Mouse (Mus musculus): ENCODE results near the gene Cpne2. TPM values are rescaled to one million over a fixed set of nuclear protein-coding genes. Genes with fewer than 3 reads are reported as not detected.

Cpne2 gene
- total and polyA plus RNA-seq, 3 experiments: 12.7 to 118 (median 29.3) TPM

DNA sequence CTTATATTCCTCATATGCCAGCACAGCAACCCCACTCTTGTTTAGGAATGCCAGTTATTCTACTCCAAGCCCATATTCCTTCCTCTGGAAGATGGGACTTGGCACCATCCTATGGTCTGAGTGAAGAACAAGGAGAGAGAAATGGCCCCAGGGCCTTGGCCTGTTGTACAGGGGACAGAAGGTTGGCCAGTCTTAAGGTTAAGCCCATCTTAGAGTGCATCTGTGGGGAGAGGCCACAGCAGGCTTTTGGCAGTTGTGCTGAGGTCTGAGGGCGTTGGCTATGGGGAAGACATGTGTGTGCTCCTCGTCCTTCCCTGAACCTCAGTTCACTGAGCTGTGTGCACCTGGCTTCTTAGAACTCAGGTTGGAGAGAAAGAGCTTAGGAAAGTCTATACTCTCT lies 19.9 kb downstream of the Cpne2 start:
- Histone ChIP-seq H3K36me3 (replicated peaks in 1 of 2; ENCODE audit: control insufficient read depth in 1 of 2, insufficient read depth in 1 of 2, low read length in 1 of 2) (peaks cover 14 to 31% of the 10 kb centered on the region in 2 experiments), H3K9me3 (replicated peaks; ENCODE audit: low read length) (no peaks in the 10 kb centered on the region), H3K79me2 (replicated peaks; ENCODE audit: control insufficient read depth, extremely low read depth, insufficient read depth, poor library complexity, severe bottlenecking) (no peaks in the 10 kb centered on the region), H3K9ac (ENCODE audit: insufficient read depth, low read depth) (no peak overlapping the region), H3K4me2 (ENCODE audit: insufficient read depth, low read depth, poor library complexity, severe bottlenecking) (no peak overlapping the region), H3K4me3 (replicated peaks in 1 of 3; ENCODE audit: low read depth in 2 of 3, low read length in 2 of 3, poor library complexity in 1 of 3) (no peak overlapping the region), H3K27ac (ENCODE audit: insufficient read depth, low read depth) (no peak overlapping the region), H3K27me3 (replicated peaks) (no peaks in the 10 kb centered on the region), H3K4me1 (ENCODE audit: control insufficient read depth in 1 of 2, insufficient read depth in 2 of 2) (peaks cover 30 to 76% of the 10 kb centered on the region in 2 experiments)
- dilution Hi-C loops (cut with MboI; ENCODE audit: extremely low pct_ligation_motif_present, extremely low pct_unique_long_range_greater_than_20kb, low sequenced_read_pairs): no loop called here
- TF ChIP-seq TBP (conservative IDR thresholded peaks at IDR 0.05; ENCODE audit: low read depth, low read length) (no peak), HCFC1 (IDR thresholded peaks at IDR 0.05; ENCODE audit: low read depth, low read length) (no peak), USF1 (IDR thresholded peaks at IDR 0.05; ENCODE audit: low read depth, low read length) (no peak), CTCF (conservative IDR thresholded peaks at IDR 0.05 in 1 of 2, IDR thresholded peaks at IDR 0.05 in 1 of 2; ENCODE audit: low read depth in 2 of 2, low read length in 2 of 2) (no peak), RAD21 (IDR thresholded peaks at IDR 0.05; ENCODE audit: low read depth, low read length) (no peak), JUND (conservative IDR thresholded peaks at IDR 0.05; ENCODE audit: low read depth, low read length) (no peak)
- no peak for DNase-seq (ENCODE audit: extremely low read depth)
- in situ Hi-C loops (cut with MboI; ENCODE audit: low pct_ligation_motif_present, low pct_unique_long_range_greater_than_20kb, low sequenced_read_pairs): no loop called here

DNA sequence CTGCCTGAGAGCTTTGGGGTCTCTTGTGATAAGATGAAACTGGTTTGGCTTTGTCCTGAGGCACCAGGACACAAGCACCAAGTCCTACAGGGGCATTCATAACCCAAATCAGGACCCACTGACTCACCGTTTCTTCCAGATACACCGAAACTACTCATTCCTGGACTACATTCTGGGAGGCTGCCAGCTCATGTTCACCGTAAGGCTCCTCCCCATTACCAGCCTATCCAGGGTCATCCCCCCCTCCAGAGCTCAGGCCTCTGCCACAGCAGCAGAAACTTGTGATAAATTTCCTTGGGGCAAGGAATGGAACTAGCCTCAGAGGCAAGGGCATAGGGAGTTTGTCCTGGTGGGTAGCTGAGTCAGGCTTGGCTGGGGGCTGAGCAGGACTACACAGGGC lies 24.5 kb downstream of the Cpne2 start:
- Histone ChIP-seq H3K4me1 (ENCODE audit: control insufficient read depth in 1 of 2, insufficient read depth in 2 of 2) (peaks cover 10 to 46% of the 10 kb centered on the region in 2 experiments), H3K27me3 (replicated peaks) (no peaks in the 10 kb centered on the region), H3K4me2 (ENCODE audit: insufficient read depth, low read depth, poor library complexity, severe bottlenecking) (no peak overlapping the region), H3K4me3 (replicated peaks in 1 of 3; ENCODE audit: low read depth in 2 of 3, low read length in 2 of 3, poor library complexity in 1 of 3) (no peak overlapping the region), H3K79me2 (replicated peaks; ENCODE audit: control insufficient read depth, extremely low read depth, insufficient read depth, poor library complexity, severe bottlenecking) (no peaks in the 10 kb centered on the region), H3K27ac (ENCODE audit: insufficient read depth, low read depth) (no peak overlapping the region), H3K9ac (ENCODE audit: insufficient read depth, low read depth) (no peak overlapping the region), H3K9me3 (replicated peaks; ENCODE audit: low read length) (no peaks in the 10 kb centered on the region), H3K36me3 (replicated peaks in 1 of 2; ENCODE audit: control insufficient read depth in 1 of 2, insufficient read depth in 1 of 2, low read length in 1 of 2) (peaks cover 30 to 51% of the 10 kb centered on the region in 2 experiments)
- DNase-seq (ENCODE audit: extremely low read depth): no peak
- dilution Hi-C loops (cut with MboI; ENCODE audit: extremely low pct_ligation_motif_present, extremely low pct_unique_long_range_greater_than_20kb, low sequenced_read_pairs): no loop called here
- in situ Hi-C loops (cut with MboI; ENCODE audit: low pct_ligation_motif_present, low pct_unique_long_range_greater_than_20kb, low sequenced_read_pairs): no loop called here
- no peak for TF ChIP-seq SMC3 (IDR thresholded peaks at IDR 0.05; ENCODE audit: low read depth, low read length)
- no peak for TF ChIP-seq GABPA (IDR thresholded peaks at IDR 0.05; ENCODE audit: insufficient replicate concordance, low read depth, low read length)

DNA sequence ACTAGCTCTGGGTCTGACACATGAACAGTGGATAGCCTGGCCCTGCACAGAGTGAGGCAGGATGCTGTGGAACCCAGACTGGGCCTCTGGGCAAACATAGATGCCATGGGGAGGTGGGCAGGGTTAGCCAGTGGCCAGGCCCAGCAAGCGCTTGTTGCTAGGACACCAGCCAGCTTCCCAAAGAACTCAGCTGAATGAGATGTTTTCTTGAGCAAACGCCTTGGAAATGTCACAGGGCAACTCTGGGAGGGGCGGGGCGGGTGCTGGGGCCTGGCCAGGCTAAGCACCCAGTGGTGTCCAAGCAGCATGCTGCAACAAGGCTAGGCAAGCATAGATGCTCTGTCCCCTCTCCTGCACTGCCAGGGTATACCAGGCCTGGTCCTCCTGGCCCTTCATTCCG lies 28.5 kb downstream of the Cpne2 start:
- Histone ChIP-seq H3K27ac (ENCODE audit: insufficient read depth, low read depth) (no peak overlapping the region), H3K4me1 (ENCODE audit: control insufficient read depth in 1 of 2, insufficient read depth in 2 of 2) (peaks cover 30 to 36% of the 10 kb centered on the region in 2 experiments), H3K27me3 (replicated peaks) (no peaks in the 10 kb centered on the region), H3K9me3 (replicated peaks; ENCODE audit: low read length) (no peaks in the 10 kb centered on the region), H3K9ac (ENCODE audit: insufficient read depth, low read depth) (no peak overlapping the region), H3K4me2 (ENCODE audit: insufficient read depth, low read depth, poor library complexity, severe bottlenecking) (no peak overlapping the region), H3K4me3 (replicated peaks in 1 of 3; ENCODE audit: low read depth in 2 of 3, low read length in 2 of 3, poor library complexity in 1 of 3) (no peak overlapping the region), H3K79me2 (replicated peaks; ENCODE audit: control insufficient read depth, extremely low read depth, insufficient read depth, poor library complexity, severe bottlenecking) (no peaks in the 10 kb centered on the region), H3K36me3 (replicated peaks in 1 of 2; ENCODE audit: control insufficient read depth in 1 of 2, insufficient read depth in 1 of 2, low read length in 1 of 2) (peaks cover 33 to 65% of the 10 kb centered on the region in 2 experiments)
- no peak for DNase-seq (ENCODE audit: extremely low read depth)
- dilution Hi-C loops (cut with MboI; ENCODE audit: extremely low pct_ligation_motif_present, extremely low pct_unique_long_range_greater_than_20kb, low sequenced_read_pairs) (no loop called here), in situ Hi-C loops (cut with MboI; ENCODE audit: low pct_ligation_motif_present, low pct_unique_long_range_greater_than_20kb, low sequenced_read_pairs) (no loop called here)
- no peak for TF ChIP-seq PAX5 (IDR thresholded peaks at IDR 0.05; ENCODE audit: low read length)
- TF ChIP-seq MAZ (IDR thresholded peaks at IDR 0.05; ENCODE audit: low read depth, low read length): no peak
- no peak for TF ChIP-seq CTCF (conservative IDR thresholded peaks at IDR 0.05 in 1 of 2, IDR thresholded peaks at IDR 0.05 in 1 of 2; ENCODE audit: low read depth in 2 of 2, low read length in 2 of 2)
